Mouse (Mus musculus) bone marrow, adult 2 months (tissue): Measurements from ENCODE around the gene Sgms1. TPM values are rescaled to one million over a fixed set of nuclear protein-coding genes. Genes with fewer than 3 reads are reported as not detected.

Source experiments
- H3K27ac ChIP-seq: fragments of 200-500 bp; 2 replicates; pipeline ENCODE4 v1.5.1; 2012; ENCODE audit warnings: low read depth, mild to moderate bottlenecking, control low read depth, inconsistent platforms, low read length; ENCODE audit not compliant: control insufficient read depth, poor library complexity, insufficient read depth
- H3K4me1 ChIP-seq: fragments of 200-500 bp; 2 replicates; pipeline ENCODE4 v1.6.1; 2011; ENCODE audit warnings: low read length; ENCODE audit not compliant: control insufficient read depth, insufficient read depth
- H3K4me3 ChIP-seq: fragments of 200-500 bp; replicated peaks from 2 replicates; pipeline ENCODE3; 2011; ENCODE audit warnings: mild to moderate bottlenecking, low read depth, low read length, control low read depth; ENCODE audit not compliant: control insufficient read depth
- CTCF ChIP-seq: fragments of 200-500 bp; IDR thresholded peaks from 2 replicates; pipeline ENCODE4 v1.5.1; 2011; ENCODE audit warnings: low read length, control low read depth; ENCODE audit not compliant: control insufficient read depth, insufficient read depth
- POLR2A ChIP-seq: fragments of 200-500 bp; IDR thresholded peaks from 2 replicates; pipeline ENCODE4 v1.6.1; 2011; ENCODE audit warnings: low read depth, mild to moderate bottlenecking, control low read depth, low read length, borderline replicate concordance; ENCODE audit not compliant: control insufficient read depth
- WGBS: fragments of 180-500 bp; shearing (Covaris S2); methylation state at CpG from one replicate; pipeline ENCODE4 v1.1.7; 2018; 5-methylcytosine and 5-hydroxymethylcytosine counted together
- polyA plus RNA-seq: library from polyadenylated mRNA; stranded (reverse); fragments of >200 nt; gene quantifications from 2 replicates; pipeline ENCODE4 v1.2.4, GENCODE M21; 2011; ENCODE audit warnings: low replicate concordance; ENCODE audit not compliant: missing spikeins, insufficient read depth, insufficient read length

Sgms1 gene
- polyA plus RNA-seq, 1 experiment, result 19.7 TPM

DNA sequence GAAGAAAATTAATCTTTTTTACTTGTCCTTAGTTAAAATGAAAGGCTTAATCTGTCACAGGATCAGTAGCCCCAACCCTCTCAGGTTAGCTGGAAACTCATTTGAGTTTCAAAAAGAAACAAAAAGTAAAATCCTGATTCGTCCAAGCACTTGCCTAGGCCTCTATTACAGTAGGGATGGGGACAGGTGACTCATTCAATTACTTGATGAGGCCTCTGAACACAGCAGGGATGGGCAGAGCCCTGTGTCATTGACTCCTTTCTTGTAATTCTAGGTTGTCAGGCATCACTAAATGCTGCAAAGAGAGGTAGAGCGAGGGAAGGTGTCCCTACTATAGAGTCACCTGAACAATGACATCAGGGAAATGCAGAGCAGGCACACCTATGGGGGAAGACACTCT, 115.4 kb downstream of the Sgms1 start:
- Histone ChIP-seq H3K27ac (no peak overlapping the region), H3K4me3 (no peak overlapping the region), H3K4me1 (peaks cover 26% of the 10 kb centered on the region)
- 79% methylated on average over 2 of the region's 2 CpGs for WGBS
- TF ChIP-seq POLR2A (no peak), CTCF (no peak)

DNA sequence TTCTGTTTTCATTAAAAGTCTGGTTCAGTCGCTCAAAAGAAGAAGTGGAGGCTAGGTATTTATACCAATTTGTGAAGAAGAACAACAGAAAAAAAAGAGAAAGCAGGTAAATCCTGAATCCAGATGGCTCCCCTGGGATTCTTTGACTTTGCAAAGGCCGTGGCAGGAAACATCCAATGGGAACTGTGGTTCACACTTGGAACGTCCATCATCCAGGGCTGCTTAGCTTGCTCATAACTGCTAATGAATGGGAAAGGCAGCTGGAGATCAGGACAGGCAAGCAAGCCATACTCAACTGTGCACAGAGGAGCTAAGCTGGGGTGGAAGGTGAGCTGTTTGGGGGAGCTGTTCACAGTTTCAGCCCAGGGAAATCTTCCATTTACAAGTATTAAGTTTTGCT, 115.8 kb downstream of the Sgms1 start:
- H3K4me3 ChIP-seq, result no peak overlapping the region
- TF ChIP-seq POLR2A (no peak), CTCF (no peak)
- WGBS, result 73% methylated on average over 3 of the region's 3 CpGs
- H3K4me1 ChIP-seq, result peaks cover 26% of the 10 kb centered on the region
- H3K27ac ChIP-seq, result no peak overlapping the region

DNA sequence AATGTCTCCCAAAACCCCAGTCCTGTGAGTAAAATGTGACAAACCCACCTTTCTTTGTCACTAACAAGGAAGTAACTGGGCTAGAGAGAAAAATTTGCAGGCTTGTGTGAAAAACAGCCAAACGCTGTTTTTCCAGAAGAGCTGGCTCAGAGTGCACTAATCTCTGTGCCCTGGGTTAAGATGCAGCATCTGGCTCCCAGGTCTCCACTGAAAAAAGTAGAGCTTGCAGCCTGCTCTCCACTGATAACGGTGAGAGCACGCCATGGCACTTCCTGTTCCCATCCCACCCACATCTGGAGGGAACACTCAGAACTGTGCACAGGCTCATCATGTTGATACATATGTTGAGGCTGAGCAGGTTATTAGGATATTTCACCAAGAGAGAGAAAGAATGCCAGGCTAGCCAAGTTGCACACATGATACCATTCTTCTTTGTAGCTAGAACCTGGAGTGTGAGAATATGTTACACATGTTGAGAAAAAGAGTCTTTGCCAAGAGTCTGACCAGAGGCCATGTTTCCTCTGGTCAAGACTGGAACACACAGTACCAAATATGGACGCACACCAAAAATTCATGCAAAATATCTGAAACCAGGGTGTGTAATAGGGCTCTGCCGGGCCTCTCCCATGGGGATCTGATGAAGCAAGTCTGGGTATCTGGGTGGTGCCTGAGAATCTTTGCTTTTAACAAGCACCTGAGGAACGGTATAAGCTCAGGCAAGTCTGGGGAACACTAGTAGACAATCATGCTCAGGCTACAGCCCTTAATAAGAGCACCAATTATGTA, 116.8 kb downstream of the Sgms1 start:
- Histone ChIP-seq H3K4me1 (peaks cover 29% of the 10 kb centered on the region), H3K27ac (peak overlapping the region; percentile 79), H3K4me3 (no peak overlapping the region)
- no peak for TF ChIP-seq POLR2A
- no peak for TF ChIP-seq CTCF
- WGBS, result 31% methylated on average over 6 of the region's 6 CpGs

DNA sequence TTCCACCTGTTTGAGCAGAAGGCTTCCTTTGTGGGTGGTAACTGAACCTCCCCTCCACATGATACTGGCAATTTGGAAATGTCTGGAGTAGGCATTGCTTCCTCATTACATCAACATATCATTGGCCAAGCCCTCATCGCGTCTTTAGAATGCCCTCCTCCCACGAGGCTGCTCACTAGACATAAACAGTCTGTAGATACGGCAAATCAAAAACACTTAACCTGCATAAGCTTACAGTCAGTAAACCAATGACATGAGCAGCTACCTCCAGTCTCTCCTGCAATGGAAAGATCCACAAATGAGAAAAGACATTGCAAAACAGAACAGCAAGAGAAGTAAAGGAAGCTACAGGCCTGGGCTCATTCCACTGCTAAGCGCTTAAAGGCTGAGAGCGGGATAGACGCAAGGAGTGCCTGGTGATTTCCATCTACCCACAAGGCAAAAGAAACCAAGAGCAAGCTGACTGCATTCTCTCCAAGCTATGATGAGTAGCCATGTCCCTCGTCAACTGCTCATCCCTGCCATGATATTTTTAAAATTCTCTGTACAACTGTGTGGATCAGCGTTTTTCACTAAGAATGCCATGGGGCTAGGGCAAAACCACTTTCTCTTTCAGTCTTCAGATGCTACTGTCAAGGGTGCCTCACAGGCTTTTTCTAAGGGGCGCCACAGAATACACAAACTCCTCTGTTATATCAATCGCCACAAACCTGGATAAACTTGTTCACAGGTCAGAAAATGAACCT, 117.9 kb downstream of the Sgms1 start:
- H3K4me3 ChIP-seq, result peak overlapping the region; percentile 18
- H3K4me1 ChIP-seq, result peaks cover 27% of the 10 kb centered on the region
- WGBS, result 34% methylated on average over 11 of the region's 11 CpGs

DNA sequence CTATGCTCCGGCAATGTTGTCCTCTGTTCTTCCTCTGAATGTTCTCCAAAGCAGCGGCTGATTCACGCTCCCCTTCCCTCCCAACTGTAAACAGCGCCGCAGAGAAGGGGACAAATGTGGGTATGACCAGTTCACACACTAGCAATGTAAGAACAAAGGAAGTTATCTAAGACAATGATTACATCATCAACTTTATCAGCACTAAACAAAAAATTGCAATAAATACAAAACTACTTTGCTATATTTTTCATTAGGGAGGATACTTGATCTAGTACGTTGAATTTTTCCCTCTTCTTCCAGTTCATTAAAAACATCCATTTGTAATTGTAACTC, 119.7 kb downstream of the Sgms1 start:
- Histone ChIP-seq H3K27ac (0 out of 2 replicates have a peak overlapping the region, but pooled peaks have one; percentile 37), H3K4me3 (no peak overlapping the region), H3K4me1 (peaks cover 20% of the 10 kb centered on the region)
- 49% methylated on average over 6 of the region's 6 CpGs for WGBS
- TF ChIP-seq POLR2A (no peak), CTCF (no peak)

More for the DNA sequence above, 117.9 kb downstream of the Sgms1 start:
- TF ChIP-seq CTCF (no peak), POLR2A (no peak)
- H3K27ac ChIP-seq, result peak overlapping the region; percentile 54; the same call in 1 of the 2 replicates

DNA sequence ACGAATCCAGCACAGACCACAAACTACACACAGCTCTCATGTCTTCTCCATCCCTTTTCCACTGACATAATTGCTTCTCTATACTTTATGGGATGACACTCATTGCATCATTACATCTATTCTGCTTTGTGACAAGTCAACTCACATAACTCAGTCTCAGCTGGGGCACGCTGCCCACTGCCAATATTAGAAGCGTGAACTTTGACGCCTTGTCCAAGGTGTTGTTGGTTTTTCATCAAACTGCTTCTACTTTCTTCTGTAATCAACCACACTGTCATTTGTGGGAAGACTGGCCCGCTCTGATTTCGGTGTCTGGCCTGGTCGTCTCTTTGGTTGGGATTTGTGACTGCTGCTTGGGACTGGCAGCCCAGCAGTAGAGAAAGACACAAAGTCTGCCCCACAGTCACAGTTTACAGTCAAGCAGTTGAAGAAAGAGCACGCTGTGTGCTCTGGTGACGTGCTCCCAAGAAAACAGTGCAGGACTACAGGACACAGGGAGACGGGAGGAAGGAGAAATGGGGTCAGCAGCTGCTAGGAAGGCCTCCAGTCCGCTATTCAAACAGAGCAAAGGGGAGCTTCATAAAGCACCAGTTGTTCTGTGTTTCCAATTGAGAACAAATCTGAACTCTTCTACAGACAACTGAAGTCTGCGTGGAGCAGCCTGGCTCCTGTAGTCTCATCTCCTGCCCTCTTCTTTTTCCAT, 120.2 kb downstream of the Sgms1 start:
- 84% methylated on average over 12 of the region's 12 CpGs for WGBS
- TF ChIP-seq CTCF, result no peak
- no peak for TF ChIP-seq POLR2A
- H3K4me1 ChIP-seq, result peaks cover 20% of the 10 kb centered on the region

DNA sequence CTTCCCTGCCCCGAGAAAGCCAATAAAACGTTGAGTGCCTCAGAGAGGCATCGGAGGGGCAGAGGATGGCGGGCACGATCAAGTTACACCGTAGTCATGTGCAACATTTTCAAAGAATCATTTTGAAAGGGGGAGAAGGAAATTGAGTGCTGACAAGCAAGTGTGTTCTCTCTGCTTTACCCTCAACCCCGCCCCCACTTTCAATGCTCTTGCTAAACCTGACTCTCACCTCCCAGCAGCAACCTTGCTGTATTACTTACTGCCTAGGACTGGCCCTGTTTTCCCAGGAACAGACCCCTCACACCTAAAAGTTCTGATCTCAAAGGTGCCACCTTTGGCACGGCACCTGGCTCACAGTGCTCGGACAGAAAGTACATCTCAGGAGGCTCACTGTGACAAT, 121.0 kb downstream of the Sgms1 start:
- 67% methylated on average over 9 of the region's 9 CpGs for WGBS
- H3K4me1 ChIP-seq, result peaks cover 18% of the 10 kb centered on the region

More for the DNA sequence above, 120.2 kb downstream of the Sgms1 start:
- Histone ChIP-seq H3K4me3 (no peak overlapping the region), H3K27ac (0 out of 2 replicates have a peak overlapping the region, but pooled peaks have one; percentile 37)

More for the DNA sequence above, 121.0 kb downstream of the Sgms1 start:
- no peak for TF ChIP-seq POLR2A
- TF ChIP-seq CTCF, result no peak
- Histone ChIP-seq H3K4me3 (no peak overlapping the region), H3K27ac (peak overlapping the region; percentile 8; the same call in 1 of the 2 replicates)
